Mouse (Mus musculus): ENCODE results near the gene Psmd1. TPM values are rescaled to one million over a fixed set of nuclear protein-coding genes. Genes with fewer than 3 reads are reported as not detected.

Gene Psmd1
- total RNA-seq, 4 experiments from 2014 or later = 117 to 122 (median 118) TPM

- DNase-seq (ENCODE audit: low spot score in 2 of 2) = peak; percentile 91 to 96
These were observed 5.1 kb upstream of the Psmd1 start for GRCm38 (mm10) chr1:86058856-86059769.

- DNase-seq (ENCODE audit: low spot score in 2 of 2) = no peak
These were observed 1.7 kb upstream of the Psmd1 start for GRCm38 (mm10) chr1:86062523-86062922.

GRCm38 (mm10) chr1:86076565-86076964 lies 12.4 kb downstream of the Psmd1 start:
- no peak for DNase-seq (ENCODE audit: low spot score in 2 of 2)

GRCm38 (mm10) chr1:86094413-86094812 lies 30.2 kb downstream of the Psmd1 start:
- no peak for DNase-seq (ENCODE audit: low spot score in 2 of 2)

- DNase-seq (ENCODE audit: low spot score in 2 of 2) = no peak
These were observed 40.9 kb downstream of the Psmd1 start for GRCm38 (mm10) chr1:86105054-86105453.

- DNase-seq (ENCODE audit: low spot score in 2 of 2) = peak; percentile 23 to 32
These were observed 47.6 kb downstream of the Psmd1 start, which contains the start of gene Htr2b for GRCm38 (mm10) chr1:86111779-86112178. TSS of gene Htr2b (minus strand) at chr1:86111970.

- DNase-seq (ENCODE audit: low spot score in 2 of 2) = no peak
These were observed 50.0 kb downstream of the Psmd1 start for GRCm38 (mm10) chr1:86114141-86114540.

- DNase-seq (ENCODE audit: low spot score in 2 of 2) = no peak
These were observed 55.4 kb downstream of the Psmd1 start for GRCm38 (mm10) chr1:86119549-86119948.

- DNase-seq (ENCODE audit: low spot score in 2 of 2) = no peak
These were observed 61.8 kb downstream of the Psmd1 start for GRCm38 (mm10) chr1:86126036-86126435.

GRCm38 (mm10) chr1:86133337-86133736 lies 69.2 kb downstream of the Psmd1 start, which contains the start of gene Gm21972:
TSS of gene Gm21972 (plus strand) at chr1:86133637.
- DNase-seq (ENCODE audit: low spot score in 2 of 2) = no peak

- DNase-seq (ENCODE audit: low spot score in 2 of 2) = no peak
These were observed 71.1 kb downstream of the Psmd1 start for GRCm38 (mm10) chr1:86135315-86135714.

GRCm38 (mm10) chr1:86141081-86141480 lies 76.9 kb downstream of the Psmd1 start:
- DNase-seq (ENCODE audit: low spot score in 2 of 2) = no peak

- no peak for DNase-seq (ENCODE audit: low spot score in 2 of 2)
These were observed 79.0 kb downstream of the Psmd1 start for GRCm38 (mm10) chr1:86143165-86143564.

- peak in 1 of 2 experiments; percentile 18 for DNase-seq (ENCODE audit: low spot score in 2 of 2)
These were observed 80.1 kb downstream of the Psmd1 start for GRCm38 (mm10) chr1:86144001-86144944.

- no peak for DNase-seq (ENCODE audit: low spot score in 2 of 2)
These were observed 82.1 kb downstream of the Psmd1 start for GRCm38 (mm10) chr1:86146293-86146692.

GRCm38 (mm10) chr1:86147557-86147956 lies 83.4 kb downstream of the Psmd1 start:
- DNase-seq (ENCODE audit: low spot score in 2 of 2) = no peak

GRCm38 (mm10) chr1:86148161-86148560 lies 84.0 kb downstream of the Psmd1 start:
- DNase-seq (ENCODE audit: low spot score in 2 of 2) = no peak

- DNase-seq (ENCODE audit: low spot score in 2 of 2) = no peak
These were observed 86.7 kb downstream of the Psmd1 start for GRCm38 (mm10) chr1:86150929-86151328.

GRCm38 (mm10) chr1:86151376-86151775 lies 87.2 kb downstream of the Psmd1 start:
- no peak for DNase-seq (ENCODE audit: low spot score in 2 of 2)

GRCm38 (mm10) chr1:86152618-86153017 lies 88.4 kb downstream of the Psmd1 start:
- no peak for DNase-seq (ENCODE audit: low spot score in 2 of 2)

- DNase-seq (ENCODE audit: low spot score in 2 of 2) = peak; percentile 94 to 95
These were observed 90.1 kb downstream of the Psmd1 start, which contains the start of gene Armc9 for GRCm38 (mm10) chr1:86154133-86154823. TSS of gene Armc9 (plus strand) at chr1:86154780.

Data from layer of hippocampus, adult 8-10 months (tissue).